Mouse (Mus musculus): ENCODE results near the gene Tenm2.

Gene Tenm2

DNA sequence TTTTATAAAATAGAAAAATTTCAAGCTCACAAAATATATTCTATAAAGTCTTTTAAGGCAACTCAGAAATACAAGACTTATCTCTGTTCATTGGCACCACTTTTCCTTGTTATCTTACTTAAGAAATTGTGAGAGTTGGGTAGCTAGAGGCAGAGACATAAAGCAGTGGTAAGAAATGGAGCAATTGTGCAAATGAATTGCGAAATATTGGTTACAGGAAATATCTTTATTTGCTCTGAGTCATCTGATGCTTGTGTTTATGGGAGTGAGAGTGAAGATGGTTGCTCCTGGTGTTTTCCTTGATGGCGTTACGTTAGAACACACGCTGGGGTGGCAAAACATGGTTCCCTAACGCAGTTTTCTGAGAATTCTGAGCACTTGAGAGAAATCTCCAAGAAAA, 156.4 kb downstream of the Tenm2 start:
- in situ Hi-C loops (cut with MboI, MseI) = no loop called here

DNA sequence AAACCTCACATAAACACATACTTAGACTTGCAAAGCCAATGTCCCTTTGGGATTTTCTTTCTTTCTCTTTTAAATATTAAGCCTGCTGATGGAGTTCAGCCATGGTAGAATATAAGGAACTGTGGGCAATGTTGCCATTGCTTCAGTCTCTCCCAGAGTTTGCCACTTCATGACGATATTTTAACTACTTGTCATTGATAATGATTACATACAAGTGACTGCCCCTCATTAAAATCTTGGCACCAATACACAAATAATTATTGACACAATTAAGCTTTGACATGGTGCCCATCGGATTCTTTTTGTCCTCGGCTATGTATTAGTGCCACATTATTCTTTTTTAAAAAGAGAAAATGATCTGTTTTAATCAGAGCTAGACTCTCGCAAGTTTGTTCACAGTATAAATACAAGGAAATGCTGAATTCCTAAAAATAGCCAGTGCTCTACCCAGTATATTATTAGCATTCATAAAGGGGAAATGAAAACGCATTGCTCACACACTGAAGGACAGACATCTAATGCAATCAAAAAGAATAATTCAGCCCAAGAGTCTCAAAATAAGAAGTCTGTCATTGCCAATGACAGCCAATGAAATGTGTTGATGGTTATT, 158.7 kb downstream of the Tenm2 start:
- in situ Hi-C loops (cut with MboI, MseI) = no loop called here

DNA sequence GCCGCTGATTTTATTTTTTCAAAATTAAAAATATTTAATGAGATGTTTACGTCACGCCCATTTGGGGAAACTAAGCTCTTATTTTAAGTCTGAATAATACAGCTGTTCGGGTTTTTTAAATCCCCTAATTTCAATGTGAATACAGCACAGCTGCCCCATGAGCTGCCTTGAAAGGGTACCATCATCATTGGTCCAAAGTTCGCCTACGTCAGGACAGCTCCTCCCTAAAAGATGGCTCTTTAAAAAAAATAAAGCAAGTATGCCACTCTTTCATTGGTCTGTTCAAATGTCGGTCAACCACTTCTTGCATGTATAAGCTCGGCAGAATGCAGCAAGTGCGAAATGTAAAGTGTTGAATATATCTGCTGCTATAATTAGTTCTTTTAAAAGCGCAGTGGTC, 160.4 kb downstream of the Tenm2 start:
- in situ Hi-C loops (cut with MboI, MseI) = no loop called here

DNA sequence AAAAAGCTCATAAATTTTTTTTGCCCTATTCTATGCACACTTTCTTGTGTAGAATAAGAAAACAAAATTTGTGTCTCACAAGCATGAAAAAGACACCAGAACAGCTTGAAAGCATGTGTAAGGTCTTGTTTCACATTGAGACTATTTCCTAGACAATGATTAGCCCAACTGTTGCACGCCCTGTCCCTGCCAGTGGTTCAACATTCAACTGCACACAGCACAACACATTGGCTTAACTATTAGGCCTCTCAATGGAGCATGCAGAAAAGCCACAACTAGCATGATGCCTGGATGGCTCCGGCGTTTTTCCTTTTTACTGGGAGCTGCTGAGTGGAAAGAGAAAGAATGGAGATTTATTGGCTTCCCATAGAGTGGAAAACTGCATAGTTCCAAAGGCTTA, 170.3 kb downstream of the Tenm2 start:
- in situ Hi-C loops (cut with MboI, MseI) = no loop called here

DNA sequence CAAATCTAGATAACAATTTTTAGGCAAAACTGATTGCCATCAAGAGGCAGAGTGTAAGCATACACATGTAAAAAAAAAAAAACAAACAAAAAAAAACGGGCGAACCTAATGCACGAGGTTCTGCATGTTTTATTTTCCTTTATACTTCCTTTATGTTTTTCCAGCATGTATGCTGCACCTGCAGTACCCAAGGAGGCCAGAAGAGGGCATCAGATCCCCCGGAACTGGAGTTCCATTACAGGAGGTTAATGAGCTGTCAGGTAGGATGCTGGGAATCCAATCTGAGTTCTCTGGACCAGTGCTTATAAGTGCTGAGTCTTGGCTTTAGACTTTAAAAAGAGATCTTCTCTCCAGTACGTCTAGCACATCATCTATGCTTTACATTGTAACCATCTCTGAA, 189.1 kb downstream of the Tenm2 start:
- in situ Hi-C loops (cut with MboI, MseI) = no loop called here

DNA sequence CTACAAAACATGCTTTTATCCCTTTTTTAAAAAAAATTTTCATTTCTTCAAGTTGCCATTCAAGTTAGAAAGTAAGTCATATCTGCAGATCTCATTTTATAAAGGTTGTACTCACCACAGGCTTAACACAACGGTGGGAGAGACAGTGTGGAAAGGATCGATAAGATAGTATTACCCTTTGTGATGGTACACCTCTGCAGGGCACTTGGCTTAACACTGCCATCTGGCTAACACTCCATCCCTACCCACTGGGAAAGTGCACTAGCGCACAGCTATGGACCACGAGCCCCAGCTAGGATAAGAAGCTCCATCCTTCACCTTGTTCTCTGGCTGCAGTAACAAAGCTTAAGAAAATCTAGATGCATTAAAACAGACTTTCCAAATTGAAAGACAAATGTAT, 194.5 kb downstream of the Tenm2 start:
- in situ Hi-C loops (cut with MboI, MseI) = no loop called here

DNA sequence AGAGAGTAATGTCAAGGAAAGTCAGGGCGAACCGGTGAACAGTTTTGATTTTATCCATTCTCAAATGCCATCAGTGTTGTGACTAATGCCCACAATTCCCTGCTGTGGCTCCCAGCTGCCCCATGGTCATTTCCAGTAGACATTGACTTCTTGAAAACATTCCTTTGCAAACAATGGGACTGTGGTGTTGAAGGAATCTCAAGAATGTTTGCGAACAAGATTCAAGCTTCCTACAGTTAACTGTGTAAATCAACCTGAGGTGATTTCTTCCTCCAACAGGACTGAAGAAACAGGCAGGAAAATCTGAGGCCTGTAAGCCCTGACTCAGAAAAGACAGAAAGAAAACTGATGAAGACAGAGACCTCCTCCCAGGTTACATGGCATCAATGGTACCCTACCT, 196.5 kb downstream of the Tenm2 start:
- in situ Hi-C loops (cut with MboI, MseI) = no loop called here

DNA sequence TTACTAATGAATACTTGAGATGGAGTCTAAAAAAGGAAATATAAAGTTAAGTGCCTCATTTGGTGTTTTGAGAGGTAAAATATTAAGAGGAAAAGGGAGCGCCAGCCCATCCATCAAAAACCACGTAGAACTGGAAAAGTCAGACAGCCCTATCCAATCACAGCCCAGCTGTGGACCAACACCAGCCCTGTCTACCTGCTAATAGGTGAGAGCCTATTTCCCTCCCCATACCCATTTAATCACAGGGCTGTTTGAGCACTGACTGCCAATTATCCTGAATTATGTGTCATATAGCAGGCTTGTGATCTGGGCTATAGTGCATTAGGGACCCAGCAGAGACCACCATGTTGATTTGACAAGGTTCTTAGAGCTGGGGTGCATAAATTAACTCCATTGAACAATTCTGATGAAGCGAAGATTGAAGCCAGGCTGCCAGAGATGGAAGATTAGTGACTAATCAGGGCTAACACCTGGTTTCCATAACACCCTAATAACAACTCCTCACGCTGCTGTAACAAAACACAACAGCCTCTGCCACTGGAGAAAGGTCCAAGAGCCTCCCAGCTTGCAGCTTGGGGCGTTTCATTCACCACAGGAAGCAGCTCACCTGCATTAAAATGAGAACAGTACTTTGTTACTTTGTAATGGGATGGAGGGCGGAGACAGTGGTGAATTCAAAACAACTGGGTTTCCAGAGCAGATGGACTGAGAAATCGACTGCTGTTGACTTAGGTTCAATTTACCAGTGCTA, 204.3 kb downstream of the Tenm2 start:
- in situ Hi-C loops (cut with MboI, MseI) = no loop called here

DNA sequence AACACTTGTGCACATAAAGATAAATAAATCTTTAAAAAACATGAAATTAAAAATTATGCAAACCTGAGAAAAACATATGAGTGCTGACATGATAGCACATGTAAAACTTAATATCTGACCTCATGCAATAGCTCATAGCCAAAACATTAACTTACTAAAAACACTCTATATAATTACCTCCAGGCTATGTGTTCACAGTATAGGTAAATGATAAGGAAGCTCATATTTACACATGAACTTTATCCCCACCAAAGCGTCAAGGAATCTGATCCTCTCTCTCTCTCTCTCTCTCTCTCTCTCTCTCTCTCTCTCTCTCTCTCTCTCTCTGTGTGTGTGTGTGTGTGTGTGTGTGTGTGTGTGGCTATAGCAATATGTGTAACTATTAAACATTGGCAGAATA, 223.9 kb downstream of the Tenm2 start:
- in situ Hi-C loops (cut with MboI, MseI) = no loop called here

DNA sequence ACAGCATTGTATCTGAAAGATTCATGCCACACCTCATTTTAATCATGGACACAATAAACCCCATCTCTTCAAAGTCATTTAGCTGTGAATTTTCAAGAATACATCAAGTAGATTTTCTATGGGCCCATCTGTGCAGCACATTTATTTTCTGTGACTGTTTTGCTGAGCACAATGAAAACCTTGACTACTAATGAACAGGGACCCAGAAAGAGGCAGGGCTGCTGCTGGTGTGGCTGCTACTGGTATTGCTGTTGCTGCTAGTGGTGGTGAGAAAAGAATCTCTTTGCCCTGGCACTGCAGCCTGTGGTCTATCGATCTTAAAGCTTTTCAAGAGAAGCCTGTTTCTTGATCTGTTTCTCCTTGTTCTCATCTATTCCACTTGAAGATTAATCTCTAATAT, 226.5 kb downstream of the Tenm2 start:
- in situ Hi-C loops (cut with MboI, MseI) = no loop called here

DNA sequence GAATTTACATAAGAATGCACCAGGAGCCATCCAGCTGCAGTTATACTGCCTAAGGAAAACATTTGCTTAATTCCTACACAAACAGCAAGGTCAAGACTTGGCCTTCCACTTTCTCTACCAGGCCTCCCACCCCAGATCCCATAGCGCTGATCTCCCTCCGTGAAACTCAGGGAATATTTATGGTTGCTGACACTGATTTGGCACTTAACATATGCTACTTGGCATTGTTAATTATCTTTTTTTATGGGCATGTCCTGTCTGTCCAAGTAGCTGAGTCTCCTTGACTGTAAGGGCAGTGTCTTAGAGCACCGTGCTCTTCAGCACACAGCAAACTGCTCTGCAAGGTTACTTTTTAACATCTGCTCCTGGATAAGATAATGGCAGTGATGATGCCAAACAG, 238.1 kb downstream of the Tenm2 start:
- in situ Hi-C loops (cut with MboI, MseI) = no loop called here

DNA sequence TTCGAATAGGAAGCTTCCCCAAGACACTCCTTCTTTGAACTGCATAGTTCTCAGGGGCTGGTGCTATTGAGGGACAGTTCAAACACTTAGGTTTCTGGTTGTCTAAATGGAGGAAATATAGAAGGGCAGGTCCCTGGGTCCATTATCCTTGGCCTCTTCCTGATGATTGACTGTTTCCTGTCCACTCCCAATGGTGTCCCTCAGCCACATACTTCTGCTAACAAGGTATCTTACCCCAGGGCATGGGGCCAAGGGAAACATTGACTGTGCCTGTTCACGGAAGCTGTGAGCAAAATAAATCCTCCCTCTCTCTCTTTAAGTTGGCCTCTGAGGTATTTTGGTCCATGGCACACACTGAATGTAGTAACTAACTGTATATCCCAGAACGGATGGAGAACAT, 244.9 kb downstream of the Tenm2 start:
- in situ Hi-C loops (cut with MboI, MseI) = no loop called here

DNA sequence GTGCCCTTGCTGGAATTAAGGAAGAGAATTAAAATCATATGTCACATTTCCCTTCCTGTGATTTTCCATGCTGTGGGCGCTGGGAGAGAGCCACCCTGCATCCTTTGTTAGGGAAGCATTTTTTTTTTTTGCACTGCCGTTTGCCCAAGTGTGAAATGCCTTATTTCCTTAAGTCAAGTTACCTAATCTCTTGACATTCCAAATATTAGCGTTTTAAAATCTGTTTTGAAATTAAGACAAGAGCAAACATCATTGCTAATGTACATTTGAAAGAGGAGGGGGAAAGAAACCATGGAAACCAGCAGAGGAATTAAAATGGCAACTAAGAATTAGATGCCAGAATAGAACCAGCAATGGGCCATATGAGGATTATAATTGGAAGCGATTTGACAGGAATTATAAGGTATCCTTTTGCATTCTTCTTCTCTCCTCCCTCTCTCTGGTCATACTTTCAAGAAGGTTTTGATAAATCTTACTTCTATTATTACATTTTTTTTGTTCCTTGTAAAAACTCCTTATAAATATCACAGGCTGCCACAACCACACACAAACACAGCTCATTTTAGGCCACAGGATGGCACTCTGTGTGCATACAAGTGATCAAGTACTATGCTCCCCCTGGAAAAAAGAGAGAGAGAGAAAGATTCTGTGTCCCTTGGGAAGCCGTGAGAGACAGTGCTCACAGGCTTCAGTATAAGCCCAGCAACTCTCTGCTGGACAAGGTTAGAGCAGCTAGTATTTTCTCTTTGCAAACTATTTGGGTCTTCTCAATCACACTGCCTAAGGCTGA, 246.8 kb downstream of the Tenm2 start:
- in situ Hi-C loops (cut with MboI, MseI) = loop anchor here (10.0 kb wide), 1 partner anchor 674 kb away; no protein-coding TSS in a partner anchor

DNA sequence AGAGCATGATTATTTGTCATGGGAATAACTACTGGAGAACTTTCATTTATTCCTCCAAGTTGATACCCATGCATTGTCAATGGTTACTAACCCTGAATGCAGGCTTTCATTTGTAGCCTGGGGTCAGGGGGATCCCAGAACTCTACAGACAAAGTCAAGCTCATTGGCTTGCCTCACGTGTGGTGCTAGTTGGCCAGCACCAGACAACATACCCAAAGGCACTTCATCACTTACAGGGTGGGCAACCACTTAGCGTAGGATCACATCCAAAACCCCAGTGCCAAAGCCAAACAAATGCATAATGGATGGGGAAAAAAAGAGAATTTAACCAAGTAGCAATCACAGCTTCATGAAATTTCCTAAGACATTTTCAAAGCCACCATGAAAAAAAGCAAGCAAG, 261.6 kb downstream of the Tenm2 start:
- in situ Hi-C loops (cut with MboI, MseI) = no loop called here

DNA sequence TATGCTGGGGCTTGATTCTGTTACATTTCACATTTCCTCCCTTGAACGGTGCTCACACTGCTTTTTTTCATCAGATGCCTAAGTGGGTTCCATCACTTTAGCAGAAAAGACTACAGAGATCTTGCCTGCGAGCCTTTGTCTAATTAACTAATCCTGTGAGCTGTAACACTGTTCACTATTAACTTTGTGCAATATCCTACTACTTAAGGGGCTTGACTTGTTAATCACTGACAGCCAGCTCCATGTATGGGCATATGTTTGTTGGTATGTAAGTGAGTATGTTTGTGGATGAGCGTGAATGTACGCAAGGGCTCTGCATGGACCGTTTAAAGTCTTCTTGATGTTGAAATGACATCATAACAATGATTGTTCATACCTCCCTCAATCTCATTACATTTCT, 277.7 kb downstream of the Tenm2 start:
- in situ Hi-C loops (cut with MboI, MseI) = no loop called here

DNA sequence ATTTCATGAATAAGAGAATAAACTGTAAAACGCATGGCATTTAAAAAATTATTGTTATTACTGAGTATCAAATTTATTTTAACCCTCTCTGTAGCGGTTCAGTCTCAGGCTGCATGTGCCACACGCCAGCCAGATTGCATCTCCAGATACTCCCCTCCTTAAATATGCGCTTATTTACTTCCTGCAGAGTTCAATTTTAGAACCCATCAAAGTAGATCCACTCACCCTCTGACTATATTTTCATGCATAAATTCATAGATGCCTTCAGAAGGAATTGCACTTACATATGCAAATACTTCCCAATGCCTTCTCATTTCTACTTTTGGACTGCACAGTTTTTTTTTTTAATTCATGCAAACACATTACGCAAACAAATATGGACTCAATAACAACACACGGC, 294.3 kb downstream of the Tenm2 start:
- in situ Hi-C loops (cut with MboI, MseI) = loop anchor here (10.0 kb wide), 2 partner anchors 643 to 827 kb away; no protein-coding TSS in a partner anchor

DNA sequence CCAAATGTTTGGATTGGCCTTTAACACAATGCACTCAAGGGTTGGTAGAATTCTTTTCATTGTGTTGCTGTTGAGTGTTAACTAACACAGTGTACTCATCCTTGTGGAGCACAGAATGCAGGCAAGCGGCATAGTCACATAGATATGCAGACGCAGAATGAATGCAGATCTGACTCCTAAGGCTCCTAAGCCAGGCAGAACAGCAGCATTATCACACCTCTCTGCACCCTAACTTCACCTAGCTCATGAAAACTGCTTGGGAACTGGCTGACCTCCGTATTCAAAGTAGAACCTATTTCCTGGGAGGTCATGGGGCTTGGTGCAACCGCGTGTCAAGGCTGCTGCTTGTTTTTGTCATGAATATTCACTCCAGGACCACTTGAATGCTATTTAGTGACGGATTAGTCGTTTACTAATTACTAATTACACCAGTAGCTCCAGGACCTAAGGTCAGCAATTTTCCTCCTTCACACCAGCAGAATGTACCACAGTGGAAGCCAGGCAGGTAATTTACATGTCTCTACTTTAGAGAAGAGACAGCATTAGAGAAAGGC, 295.1 kb downstream of the Tenm2 start:
- in situ Hi-C loops (cut with MboI, MseI) = loop anchor here (10.0 kb wide), 2 partner anchors 644 to 826 kb away; no protein-coding TSS in a partner anchor

DNA sequence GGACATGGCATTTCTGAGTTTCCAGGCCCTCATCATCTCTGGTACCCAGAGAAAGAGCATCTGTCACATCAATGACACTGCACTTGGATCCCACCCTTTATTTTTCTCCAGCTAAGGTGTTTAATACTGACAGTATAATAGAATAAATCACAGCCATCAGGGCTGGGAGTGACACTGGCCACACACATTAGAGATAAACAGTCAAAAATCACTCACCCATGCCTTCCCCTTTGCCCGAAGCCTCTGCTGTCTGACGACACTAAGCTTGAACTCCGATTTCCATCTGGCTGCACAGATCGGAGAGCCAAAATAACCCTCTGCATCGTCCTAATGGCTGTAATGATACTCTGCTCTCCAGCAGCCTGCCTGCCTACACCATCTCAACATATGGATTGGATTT, 305.9 kb downstream of the Tenm2 start:
- in situ Hi-C loops (cut with MboI, MseI) = no loop called here

DNA sequence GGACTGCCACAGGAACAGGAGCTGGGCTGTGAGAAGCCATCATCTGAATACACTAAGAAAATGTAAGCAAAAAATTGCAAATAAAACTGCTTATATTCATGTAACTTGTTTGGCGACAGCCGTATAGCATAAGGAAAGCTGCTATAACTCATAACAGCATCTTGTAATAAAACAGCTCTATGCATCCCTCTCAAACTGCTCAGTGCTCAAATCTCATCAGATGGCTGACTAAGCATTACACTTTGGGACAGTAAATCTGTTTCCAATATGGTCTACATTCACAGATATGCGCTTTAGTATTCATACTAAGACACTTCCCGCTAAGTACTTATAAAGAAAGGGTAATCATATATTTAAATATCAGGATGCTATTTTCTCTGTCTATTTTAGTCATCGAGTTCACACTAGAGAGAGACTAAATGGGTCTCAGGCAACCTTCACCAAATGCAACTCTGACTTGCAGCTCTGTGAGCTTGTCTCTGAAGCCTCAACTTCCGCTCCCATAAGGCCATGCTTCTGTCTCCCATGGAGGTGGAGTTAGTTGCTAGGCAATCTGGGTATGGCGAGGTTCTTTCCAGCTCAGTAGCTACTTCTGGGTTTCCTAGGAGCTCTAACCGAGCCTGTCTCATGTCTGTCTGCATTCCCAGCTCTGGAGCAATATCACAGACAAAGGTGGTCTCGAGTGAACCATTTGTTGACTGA, 308.9 kb downstream of the Tenm2 start:
- in situ Hi-C loops (cut with MboI, MseI) = no loop called here

DNA sequence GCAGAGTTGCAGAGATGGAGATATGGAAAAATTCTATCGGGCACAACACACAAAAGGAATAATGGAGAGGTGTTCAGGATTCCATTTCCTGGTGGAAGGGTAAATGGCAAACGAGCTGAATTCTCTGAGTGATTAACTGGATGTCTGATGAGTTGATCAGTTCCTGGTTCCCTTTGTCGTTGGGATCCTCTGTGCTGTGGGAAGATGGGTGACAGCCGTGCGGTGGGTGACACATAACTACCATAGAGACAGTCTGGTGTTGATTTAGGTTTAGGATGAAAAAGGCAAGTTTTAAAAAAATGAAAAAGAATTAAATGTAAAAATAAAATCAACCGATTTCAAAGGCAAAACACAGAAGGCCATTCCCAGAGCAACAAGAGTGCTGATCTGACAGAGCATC, 316.5 kb downstream of the Tenm2 start:
- in situ Hi-C loops (cut with MboI, MseI) = no loop called here

DNA sequence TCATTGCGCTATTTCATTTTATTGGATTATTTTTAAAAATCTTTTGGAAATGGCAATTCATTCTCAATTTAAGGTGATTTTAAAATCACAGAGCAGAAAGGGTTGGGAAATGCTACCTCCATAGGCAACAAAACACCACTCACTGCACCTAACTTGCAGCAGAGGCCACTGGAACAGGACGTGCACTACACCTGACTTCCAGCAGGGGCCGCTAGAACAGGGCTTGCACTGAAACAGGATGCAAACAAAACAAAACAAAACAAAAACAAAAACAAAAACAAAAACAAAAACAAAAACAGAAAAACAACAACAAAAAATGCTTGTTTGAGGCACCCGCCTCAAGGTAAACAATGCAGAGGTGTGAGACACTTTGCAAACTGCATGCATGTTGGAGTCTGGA, 324.4 kb downstream of the Tenm2 start:
- in situ Hi-C loops (cut with MboI, MseI) = no loop called here

DNA sequence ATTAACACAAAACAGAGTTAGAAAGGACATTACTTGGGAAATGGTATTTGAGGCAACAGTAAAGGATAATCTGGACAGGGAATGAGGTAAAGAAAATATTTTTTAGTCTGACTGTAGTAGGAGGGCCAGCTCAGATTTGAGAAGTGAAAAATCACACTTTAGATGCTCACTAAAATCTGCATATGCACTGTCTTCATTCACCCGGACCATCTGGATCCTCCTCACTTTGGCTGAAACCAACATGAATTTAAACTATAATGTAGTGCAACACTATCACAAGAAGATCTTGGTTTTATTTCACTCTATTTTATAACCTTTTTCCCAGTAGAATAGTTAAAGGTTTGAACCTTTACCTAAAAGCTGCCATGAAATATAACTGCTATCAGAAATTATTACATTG, 326.7 kb downstream of the Tenm2 start:
- in situ Hi-C loops (cut with MboI, MseI) = no loop called here
